Mouse (Mus musculus): ENCODE results near the gene Cldn34a. TPM values are rescaled to one million over a fixed set of nuclear protein-coding genes. Genes with fewer than 3 reads are reported as not detected.
"Not testable (repeated sequence)": the region's sequence is repeated elsewhere in the genome, so short reads cannot be mapped to it uniquely, and the experiment has no call there.

Gene Cldn34a
- polyA plus RNA-seq (2016; fragmentation: Nextera tagmentation; extraction: Ambion mirVana), result not detected in 2 replicates

GRCm38 (mm10) chrX:152563034-152563433 is at the start of gene Cldn34a:
TSS of gene Cldn34a (plus strand) at chrX:152563334.
- H3K27me3 ChIP-seq (replicated peaks), result 0 out of 2 replicates have a peak, but pooled peaks cover 4% of the 10 kb centered on the region
- no peaks in the 10 kb centered on the region for H3K4me1 ChIP-seq
- no peak for ATAC-seq (ENCODE audit: low FRiP score, low read depth)
- H3K9ac ChIP-seq, result no peak within 1 kb of the TSS
- no peak within 1 kb of the TSS for H3K4me2 ChIP-seq (replicated peaks)
- H3K4me3 ChIP-seq, result no peak within 1 kb of the TSS
- no peaks in the 10 kb centered on the region for H3K9me3 ChIP-seq
- H3K36me3 ChIP-seq, result no peaks in the 10 kb centered on the region
- WGBS, result 76% methylated on average over 2 of the region's 2 CpGs
- H3K27ac ChIP-seq, result no peak within 1 kb of the TSS

GRCm38 (mm10) chrX:152518611-152519010 is 44.5 kb upstream of the Cldn34a start:
- H3K36me3 ChIP-seq; H3K27me3 ChIP-seq (replicated peaks); H3K4me3 ChIP-seq: not testable (repeated sequence)

GRCm38 (mm10) chrX:152545736-152546135 is 17.4 kb upstream of the Cldn34a start:
- ATAC-seq (ENCODE audit: low FRiP score, low read depth), result no peak
- 88% methylated on average over 1 of the region's 1 CpGs for WGBS
- H3K27ac ChIP-seq, result no peak overlapping the region
- H3K4me3 ChIP-seq, result no peak overlapping the region
- no peaks in the 10 kb centered on the region for H3K36me3 ChIP-seq
- no peak overlapping the region for H3K4me2 ChIP-seq (replicated peaks)
- H3K9ac ChIP-seq, result no peak overlapping the region
- H3K9me3 ChIP-seq, result no peaks in the 10 kb centered on the region
- H3K4me1 ChIP-seq, result no peaks in the 10 kb centered on the region
- H3K27me3 ChIP-seq (replicated peaks), result no peaks in the 10 kb centered on the region; the same call in none of the 2 replicates

More at GRCm38 (mm10) chrX:152518611-152519010, 44.5 kb upstream of the Cldn34a start:
- H3K4me1 ChIP-seq; H3K27ac ChIP-seq; ATAC-seq (ENCODE audit: low FRiP score, low read depth); H3K9ac ChIP-seq; H3K4me2 ChIP-seq (replicated peaks); H3K9me3 ChIP-seq: not testable (repeated sequence)
- 80% methylated on average over 2 of the region's 2 CpGs for WGBS

GRCm38 (mm10) chrX:152548180-152548579 is 15.0 kb upstream of the Cldn34a start:
- Histone ChIP-seq H3K27me3 (replicated peaks) (no peaks in the 10 kb centered on the region; the same call in none of the 2 replicates), H3K4me1 (no peaks in the 10 kb centered on the region), H3K27ac (no peak overlapping the region), H3K9ac (no peak overlapping the region), H3K4me2 (replicated peaks) (no peak overlapping the region), H3K9me3 (no peaks in the 10 kb centered on the region), H3K4me3 (no peak overlapping the region), H3K36me3 (no peaks in the 10 kb centered on the region)
- ATAC-seq (ENCODE audit: low FRiP score, low read depth), result no peak
- WGBS, result 59% methylated on average over 1 of the region's 1 CpGs

- H3K36me3 ChIP-seq, result no peaks in the 10 kb centered on the region
- H3K27me3 ChIP-seq (replicated peaks), result no peaks in the 10 kb centered on the region
Measured at GRCm38 (mm10) chrX:152557446-152557845, 5.7 kb upstream of the Cldn34a start.

More at GRCm38 (mm10) chrX:152557446-152557845, 5.7 kb upstream of the Cldn34a start:
- Histone ChIP-seq H3K9ac (no peak overlapping the region), H3K4me1 (no peaks in the 10 kb centered on the region), H3K27ac (no peak overlapping the region), H3K4me2 (replicated peaks) (no peak overlapping the region), H3K4me3 (no peak overlapping the region), H3K9me3 (no peaks in the 10 kb centered on the region)
- no peak for ATAC-seq (ENCODE audit: low FRiP score, low read depth)
- WGBS, result 82% methylated on average over 6 of the region's 6 CpGs

Other genes with a start within 250 kb of the Cldn34a start
- gene Kantr, start 235.8 kb upstream of the Cldn34a start, polyA plus RNA-seq (2016; fragmentation: Nextera tagmentation; extraction: Ambion mirVana), result 18.6 and 19.0 TPM in 2 replicates
- gene Tspyl2, start 220.9 kb upstream of the Cldn34a start, polyA plus RNA-seq (2016; fragmentation: Nextera tagmentation; extraction: Ambion mirVana), result 50.2 and 53.7 TPM in 2 replicates
- gene Gpr173, start 194.6 kb upstream of the Cldn34a start, polyA plus RNA-seq (2016; fragmentation: Nextera tagmentation; extraction: Ambion mirVana), result 8.5 and 8.6 TPM in 2 replicates
- gene Shroom2, start 206.1 kb downstream of the Cldn34a start, polyA plus RNA-seq (2016; fragmentation: Nextera tagmentation; extraction: Ambion mirVana), result 27.4 and 28.1 TPM in 2 replicates
- gene Gpr143, start 218.6 kb downstream of the Cldn34a start, polyA plus RNA-seq (2016; fragmentation: Nextera tagmentation; extraction: Ambion mirVana), result 0.20 TPM in 1 of 2 replicates, not detected in the other